ENCODE assay signal across 7 mouse cellular contexts in genomic region chr13:69738461-69738971, GRCm38 (mm10). TPM values are rescaled to one million over a fixed set of nuclear protein-coding genes. Genes with fewer than 3 reads are reported as not detected.
DNase-seq lines count a peak whose midpoint lies in the region; ATAC-seq and TF ChIP-seq lines count a peak whose summit lies in the region.

No protein-coding gene starts in this region.

- H3K27ac ChIP-seq in liver, postnatal 0 days (ENCODE audit: low read depth): no peak overlapping the region

- ATAC-seq in granulocyte monocyte progenitor cell, adult 5-6 weeks (replicated peaks; ENCODE audit: poor library complexity, severe bottlenecking): peak; percentile 54
- no peak for ATAC-seq in liver, postnatal 0 days

- peaks cover 8% of the 10 kb centered on the region; the same call in 1 of the 2 replicates for H3K4me1 ChIP-seq in liver, postnatal 0 days (ENCODE audit: insufficient read depth)

- TF ChIP-seq EP300 in liver, postnatal 0 days (IDR thresholded peaks at IDR 0.05; ENCODE audit: low read depth): no peak

- peaks cover 47% of the 10 kb centered on the region for H3K27me3 ChIP-seq in liver, postnatal 0 days (ENCODE audit: insufficient read depth, low read length)

- H3K9me3 ChIP-seq in liver, postnatal 0 days (ENCODE audit: low read length): no peaks in the 10 kb centered on the region

- peak overlapping the region; percentile 19 for H3K4me3 ChIP-seq in liver, postnatal 0 days (ENCODE audit: low read depth, low read length)

- no peaks in the 10 kb centered on the region for H3K36me3 ChIP-seq in liver, postnatal 0 days (replicated peaks; ENCODE audit: insufficient read depth, low read length)

- DNase-seq in thymus, postnatal 4 days: peak; percentile 37
- DNase-seq in thymus, postnatal 10 days (ENCODE audit: low spot score in 2 of 2): no peak
- peak; percentile 85 for DNase-seq in cerebellum, adult 9-11 months
- peak; percentile 6 for DNase-seq in kidney, adult 9 months
- DNase-seq in liver, postnatal 0 days: peak; percentile 30
- DNase-seq in right cerebral cortex, postnatal 14 days: peak; percentile 56

- TF ChIP-seq CTCF in liver, postnatal 0 days (IDR thresholded peaks at IDR 0.05; ENCODE audit: low read depth): no peak

- peak overlapping the region; percentile 85 for H3K4me2 ChIP-seq in liver, postnatal 0 days (ENCODE audit: low read depth, low read length)

- H3K9ac ChIP-seq in liver, postnatal 0 days (replicated peaks): no peak overlapping the region

- 4% methylated on average over 39 of the region's 40 CpGs for WGBS in liver, postnatal 0 days (ENCODE audit: insufficient replicate concordance)

RNA-seq across cellular contexts. Expression of gene Ube2ql1, which starts 1.2 kb away (rescaled TPM):
- total RNA-seq in granulocyte monocyte progenitor cell, adult 5-6 weeks (2014; fragmentation: Nextera tagmentation): not detected in 2 replicates
- total RNA-seq in granulocyte monocyte progenitor cell, adult 5-6 weeks (2017): not detected in 2 replicates
- polyA plus RNA-seq in liver, postnatal 0 days (2015; fragmentation: Nextera tagmentation; extraction: Ambion mirVana): 0.09 TPM in 1 of 2 replicates, not detected in the other

Comparison
In these comparisons a context has a peak if more than half of its experiments do, and no peak if none do; other contexts are left out.
1. DNase-seq: peak in thymus, postnatal 4 days (single experiment), cerebellum, adult 9-11 months (single experiment), kidney, adult 9 months (single experiment), liver, postnatal 0 days (single experiment) and right cerebral cortex, postnatal 14 days (single experiment); none in thymus, postnatal 10 days (0 of 2).